Mouse (Mus musculus): ENCODE results near the gene Rfx7.

The Rfx7 gene

GRCm38 (mm10) chr9:72531996-72532380, at the start of gene Rfx7:
Gene Rfx7 (plus strand): TSS chr9:72532240.
- DNase-seq (ENCODE audit: low read depth, low spot score), result peak; percentile 87
- H3K27me3 ChIP-seq (ENCODE audit: control insufficient read depth, insufficient read depth, low read length, poor library complexity, severe bottlenecking), result no peaks in the 10 kb centered on the region
- no peaks in the 10 kb centered on the region for H3K36me3 ChIP-seq (ENCODE audit: control insufficient read depth, insufficient read depth, low read length, poor library complexity, severe bottlenecking)

GRCm38 (mm10) chr9:72488523-72488922, 43.5 kb upstream of the Rfx7 start:
- Histone ChIP-seq H3K27me3 (ENCODE audit: control insufficient read depth, insufficient read depth, low read length, poor library complexity, severe bottlenecking) (no peaks in the 10 kb centered on the region), H3K36me3 (ENCODE audit: control insufficient read depth, insufficient read depth, low read length, poor library complexity, severe bottlenecking) (no peaks in the 10 kb centered on the region)
- no peak for DNase-seq (ENCODE audit: low read depth, low spot score)

GRCm38 (mm10) chr9:72489131-72489530, 42.9 kb upstream of the Rfx7 start:
- no peak for DNase-seq (ENCODE audit: low read depth, low spot score)
- Histone ChIP-seq H3K36me3 (ENCODE audit: control insufficient read depth, insufficient read depth, low read length, poor library complexity, severe bottlenecking) (no peaks in the 10 kb centered on the region), H3K27me3 (ENCODE audit: control insufficient read depth, insufficient read depth, low read length, poor library complexity, severe bottlenecking) (no peaks in the 10 kb centered on the region)

- Histone ChIP-seq H3K27me3 (ENCODE audit: control insufficient read depth, insufficient read depth, low read length, poor library complexity, severe bottlenecking) (no peaks in the 10 kb centered on the region), H3K36me3 (ENCODE audit: control insufficient read depth, insufficient read depth, low read length, poor library complexity, severe bottlenecking) (no peaks in the 10 kb centered on the region)
- DNase-seq (ENCODE audit: low read depth, low spot score), result peak; percentile 92
These were observed 40.4 kb upstream of the Rfx7 start for GRCm38 (mm10) chr9:72491559-72492193.

- DNase-seq (ENCODE audit: low read depth, low spot score), result peak; percentile 65
- no peaks in the 10 kb centered on the region for H3K36me3 ChIP-seq (ENCODE audit: control insufficient read depth, insufficient read depth, low read length, poor library complexity, severe bottlenecking)
- H3K27me3 ChIP-seq (ENCODE audit: control insufficient read depth, insufficient read depth, low read length, poor library complexity, severe bottlenecking), result no peaks in the 10 kb centered on the region
These were observed 39.9 kb upstream of the Rfx7 start, which contains the start of gene Tex9 for GRCm38 (mm10) chr9:72492194-72492565. Gene Tex9 (minus strand): TSS chr9:72492212.

GRCm38 (mm10) chr9:72493465-72493864, 38.6 kb upstream of the Rfx7 start:
- Histone ChIP-seq H3K36me3 (ENCODE audit: control insufficient read depth, insufficient read depth, low read length, poor library complexity, severe bottlenecking) (no peaks in the 10 kb centered on the region), H3K27me3 (ENCODE audit: control insufficient read depth, insufficient read depth, low read length, poor library complexity, severe bottlenecking) (no peaks in the 10 kb centered on the region)
- peak; percentile 74 for DNase-seq (ENCODE audit: low read depth, low spot score)

- DNase-seq (ENCODE audit: low read depth, low spot score), result no peak
- no peaks in the 10 kb centered on the region for H3K27me3 ChIP-seq (ENCODE audit: control insufficient read depth, insufficient read depth, low read length, poor library complexity, severe bottlenecking)
- H3K36me3 ChIP-seq (ENCODE audit: control insufficient read depth, insufficient read depth, low read length, poor library complexity, severe bottlenecking), result no peaks in the 10 kb centered on the region
These were observed 37.9 kb upstream of the Rfx7 start for GRCm38 (mm10) chr9:72493984-72494685.

- Histone ChIP-seq H3K36me3 (ENCODE audit: control insufficient read depth, insufficient read depth, low read length, poor library complexity, severe bottlenecking) (no peaks in the 10 kb centered on the region), H3K27me3 (ENCODE audit: control insufficient read depth, insufficient read depth, low read length, poor library complexity, severe bottlenecking) (no peaks in the 10 kb centered on the region)
- no peak for DNase-seq (ENCODE audit: low read depth, low spot score)
These were observed 35.3 kb upstream of the Rfx7 start for GRCm38 (mm10) chr9:72496691-72497090.

GRCm38 (mm10) chr9:72497171-72497570, 34.9 kb upstream of the Rfx7 start:
- DNase-seq (ENCODE audit: low read depth, low spot score), result no peak
- H3K36me3 ChIP-seq (ENCODE audit: control insufficient read depth, insufficient read depth, low read length, poor library complexity, severe bottlenecking), result no peaks in the 10 kb centered on the region
- no peaks in the 10 kb centered on the region for H3K27me3 ChIP-seq (ENCODE audit: control insufficient read depth, insufficient read depth, low read length, poor library complexity, severe bottlenecking)

GRCm38 (mm10) chr9:72512229-72512981, 19.6 kb upstream of the Rfx7 start:
- no peak for DNase-seq (ENCODE audit: low read depth, low spot score)
- Histone ChIP-seq H3K36me3 (ENCODE audit: control insufficient read depth, insufficient read depth, low read length, poor library complexity, severe bottlenecking) (no peaks in the 10 kb centered on the region), H3K27me3 (ENCODE audit: control insufficient read depth, insufficient read depth, low read length, poor library complexity, severe bottlenecking) (no peaks in the 10 kb centered on the region)

- no peaks in the 10 kb centered on the region for H3K27me3 ChIP-seq (ENCODE audit: control insufficient read depth, insufficient read depth, low read length, poor library complexity, severe bottlenecking)
- no peaks in the 10 kb centered on the region for H3K36me3 ChIP-seq (ENCODE audit: control insufficient read depth, insufficient read depth, low read length, poor library complexity, severe bottlenecking)
- DNase-seq (ENCODE audit: low read depth, low spot score), result no peak
These were observed 16.7 kb upstream of the Rfx7 start for GRCm38 (mm10) chr9:72515366-72515765.

- Histone ChIP-seq H3K36me3 (ENCODE audit: control insufficient read depth, insufficient read depth, low read length, poor library complexity, severe bottlenecking) (no peaks in the 10 kb centered on the region), H3K27me3 (ENCODE audit: control insufficient read depth, insufficient read depth, low read length, poor library complexity, severe bottlenecking) (no peaks in the 10 kb centered on the region)
- no peak for DNase-seq (ENCODE audit: low read depth, low spot score)
These were observed 12.8 kb upstream of the Rfx7 start for GRCm38 (mm10) chr9:72519246-72519645.

GRCm38 (mm10) chr9:72520849-72521248, 11.2 kb upstream of the Rfx7 start:
- Histone ChIP-seq H3K27me3 (ENCODE audit: control insufficient read depth, insufficient read depth, low read length, poor library complexity, severe bottlenecking) (no peaks in the 10 kb centered on the region), H3K36me3 (ENCODE audit: control insufficient read depth, insufficient read depth, low read length, poor library complexity, severe bottlenecking) (no peaks in the 10 kb centered on the region)
- no peak for DNase-seq (ENCODE audit: low read depth, low spot score)

- no peak for DNase-seq (ENCODE audit: low read depth, low spot score)
- no peaks in the 10 kb centered on the region for H3K27me3 ChIP-seq (ENCODE audit: control insufficient read depth, insufficient read depth, low read length, poor library complexity, severe bottlenecking)
- no peaks in the 10 kb centered on the region for H3K36me3 ChIP-seq (ENCODE audit: control insufficient read depth, insufficient read depth, low read length, poor library complexity, severe bottlenecking)
These were observed 5.9 kb upstream of the Rfx7 start for GRCm38 (mm10) chr9:72526091-72526490.

- H3K36me3 ChIP-seq (ENCODE audit: control insufficient read depth, insufficient read depth, low read length, poor library complexity, severe bottlenecking), result no peaks in the 10 kb centered on the region
- H3K27me3 ChIP-seq (ENCODE audit: control insufficient read depth, insufficient read depth, low read length, poor library complexity, severe bottlenecking), result no peaks in the 10 kb centered on the region
These were observed 1.8 kb upstream of the Rfx7 start for GRCm38 (mm10) chr9:72530237-72530636.

More at GRCm38 (mm10) chr9:72530237-72530636, 1.8 kb upstream of the Rfx7 start:
- DNase-seq (ENCODE audit: low read depth, low spot score), result peak; percentile 96
